Mouse (Mus musculus) embryonic facial prominence, embryonic 13.5 days (tissue): ENCODE data around the gene Ccl6. TPM values are rescaled to one million over a fixed set of nuclear protein-coding genes. Genes with fewer than 3 reads are reported as not detected.

Experiments
- ATAC-seq: fragments of 200-750 bp; cut with Nextera tagmentation; 2 replicates; pipeline ENCODE4 v1.8.0; 2017; ENCODE audit warnings: low read depth; ENCODE audit not compliant: insufficient number of reproducible peaks, insufficient read depth, low FRiP score, low TSS enrichment
- H3K27ac ChIP-seq: fragments of 300-500 bp; sonication (generic); 2 replicates; pipeline ENCODE4 v1.5.1; 2015; ENCODE audit warnings: moderate library complexity, mild to moderate bottlenecking, inconsistent platforms
- H3K27me3 ChIP-seq: fragments of 300-500 bp; sonication (generic); 2 replicates; pipeline ENCODE4 v1.6.1; 2015; ENCODE audit warnings: mild to moderate bottlenecking, inconsistent platforms
- H3K36me3 ChIP-seq: fragments of 300-500 bp; sonication (generic); 2 replicates; pipeline ENCODE4 v1.6.1; 2015; ENCODE audit warnings: mild to moderate bottlenecking, inconsistent platforms
- H3K4me1 ChIP-seq: fragments of 300-500 bp; sonication (generic); 2 replicates; pipeline ENCODE4 v1.6.1; 2015; ENCODE audit warnings: inconsistent platforms
- H3K4me2 ChIP-seq: fragments of 300-500 bp; sonication (generic); 2 replicates; pipeline ENCODE4 v1.6.1; 2015; ENCODE audit warnings: moderate library complexity, mild to moderate bottlenecking, inconsistent platforms
- H3K4me3 ChIP-seq: fragments of 300-500 bp; sonication (generic); 2 replicates; pipeline ENCODE4 v1.5.1; 2015; ENCODE audit warnings: mild to moderate bottlenecking, inconsistent platforms
- H3K9ac ChIP-seq: fragments of 300-500 bp; sonication (generic); 2 replicates; pipeline ENCODE4 v1.6.1; 2015; ENCODE audit warnings: mild to moderate bottlenecking, inconsistent platforms
- H3K9me3 ChIP-seq: fragments of 300-500 bp; sonication (generic); 2 replicates; pipeline ENCODE4 v1.6.1; 2016; ENCODE audit warnings: inconsistent platforms
- WGBS: fragments of 180-500 bp; shearing (Covaris S2); methylation state at CpG from one replicate; pipeline ENCODE4 v1.1.7; 2015; ENCODE audit warnings: mixed read lengths; 5-methylcytosine and 5-hydroxymethylcytosine counted together
- polyA plus RNA-seq: library from polyadenylated mRNA; unstranded; fragments of >200 nt; fragmentation: Nextera tagmentation; extraction: Ambion mirVana; gene quantifications from 2 replicates; pipeline ENCODE4 v1.2.1, GENCODE M21; 2015

Ccl6 gene
- polyA plus RNA-seq, 1 experiment from 2014 or later = 0.35 TPM

DNA sequence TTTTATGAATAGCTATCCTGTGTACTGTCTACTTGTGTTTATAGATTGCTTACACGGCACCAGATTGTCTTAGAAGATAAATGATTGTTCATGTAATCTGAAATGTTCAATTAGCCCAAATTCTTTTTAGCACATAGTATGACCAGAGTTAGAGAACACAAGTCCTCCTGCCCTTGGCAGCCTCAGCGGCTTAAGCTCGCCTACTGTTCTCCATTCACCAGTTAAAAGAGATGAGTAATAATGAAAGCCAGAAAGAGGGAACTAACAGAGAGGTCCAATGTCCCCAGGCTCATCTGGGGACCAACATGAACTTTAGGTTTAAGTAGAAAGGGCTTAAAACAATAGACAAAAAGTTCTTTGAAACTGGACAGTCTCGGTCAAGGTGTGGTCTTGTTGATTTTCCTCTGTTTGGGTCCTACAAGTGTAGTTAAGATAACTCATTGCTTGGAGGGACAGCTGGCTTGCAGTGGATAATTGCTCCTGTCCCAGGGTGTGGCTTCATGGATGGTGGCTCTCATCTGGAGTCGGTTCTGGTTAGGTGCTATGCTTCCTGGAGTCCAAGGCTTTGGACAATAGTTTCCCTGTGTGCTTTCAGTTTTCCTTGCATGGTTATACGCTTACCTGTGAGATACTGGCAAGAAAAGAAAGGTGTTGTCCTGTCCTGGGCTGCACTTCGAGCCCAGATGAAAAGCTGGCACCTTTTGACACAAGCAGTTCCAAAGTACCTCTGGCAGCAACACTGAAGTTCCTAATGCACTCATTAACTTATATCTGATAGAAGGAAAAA lies 3.0 kb upstream of the Ccl6 start:
- no peak overlapping the region for H3K9ac ChIP-seq
- no peaks in the 10 kb centered on the region for H3K27me3 ChIP-seq
- H3K4me3 ChIP-seq = no peak overlapping the region
- H3K27ac ChIP-seq = no peak overlapping the region
- H3K9me3 ChIP-seq = no peaks in the 10 kb centered on the region
- H3K36me3 ChIP-seq = no peaks in the 10 kb centered on the region
- 73% methylated on average over 7 of the region's 7 CpGs for WGBS
- no peak for ATAC-seq
- H3K4me1 ChIP-seq = no peaks in the 10 kb centered on the region
- no peak overlapping the region for H3K4me2 ChIP-seq

DNA sequence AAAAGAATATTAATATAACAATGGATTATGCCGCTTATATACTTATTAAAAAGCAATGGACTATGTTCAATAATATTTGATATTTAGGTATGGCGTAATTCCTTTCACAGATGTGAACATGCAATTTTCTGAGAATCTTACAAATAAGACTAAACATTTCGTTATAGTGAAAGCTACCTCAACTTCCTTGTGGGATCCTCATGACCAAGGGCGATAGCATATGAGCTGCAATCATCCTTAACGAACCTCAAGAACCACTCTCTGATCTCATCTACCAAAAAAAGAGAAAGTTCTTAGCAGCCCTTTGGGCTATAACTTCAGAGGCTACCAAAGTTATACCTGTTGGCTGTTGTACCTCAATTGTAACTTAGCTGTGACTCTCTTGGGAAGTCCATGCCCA lies 566 bp upstream of the Ccl6 start:
- no peak overlapping the region for H3K4me3 ChIP-seq
- H3K36me3 ChIP-seq = no peaks in the 10 kb centered on the region
- no peaks in the 10 kb centered on the region for H3K4me1 ChIP-seq
- H3K9ac ChIP-seq = no peak overlapping the region
- whole genome bisulfite sequencing = 89% methylated on average over 5 of the region's 5 CpGs
- no peak overlapping the region for H3K27ac ChIP-seq
- ATAC-seq = no peak
- no peaks in the 10 kb centered on the region for H3K9me3 ChIP-seq
- H3K27me3 ChIP-seq = no peaks in the 10 kb centered on the region
- H3K4me2 ChIP-seq = no peak overlapping the region

DNA sequence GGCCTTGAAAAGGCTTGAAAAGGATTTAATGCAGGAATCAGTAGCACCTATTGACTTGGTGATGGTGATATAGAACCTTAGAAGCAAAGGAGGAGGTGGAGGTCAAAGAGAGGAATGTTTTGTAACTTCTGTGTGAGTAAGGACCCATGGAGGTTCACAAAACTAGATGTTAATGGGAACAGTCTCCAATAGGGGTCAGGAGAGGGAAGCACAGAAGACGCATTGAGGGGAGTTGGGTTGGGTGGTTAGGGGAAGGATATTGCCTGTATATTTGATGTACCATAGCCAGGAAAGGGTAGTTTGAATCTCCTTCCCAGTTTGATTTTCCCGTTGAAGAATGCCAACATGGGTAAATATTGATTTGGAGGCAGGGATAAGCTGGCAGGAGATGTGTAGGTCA lies 8.7 kb downstream of the Ccl6 start:
- Histone ChIP-seq H3K27ac (no peak overlapping the region), H3K9ac (no peak overlapping the region), H3K36me3 (no peaks in the 10 kb centered on the region), H3K27me3 (no peaks in the 10 kb centered on the region), H3K9me3 (no peaks in the 10 kb centered on the region), H3K4me2 (no peak overlapping the region), H3K4me3 (no peak overlapping the region), H3K4me1 (no peaks in the 10 kb centered on the region)
- no peak for ATAC-seq
- 79% methylated on average over 2 of the region's 2 CpGs for WGBS

DNA sequence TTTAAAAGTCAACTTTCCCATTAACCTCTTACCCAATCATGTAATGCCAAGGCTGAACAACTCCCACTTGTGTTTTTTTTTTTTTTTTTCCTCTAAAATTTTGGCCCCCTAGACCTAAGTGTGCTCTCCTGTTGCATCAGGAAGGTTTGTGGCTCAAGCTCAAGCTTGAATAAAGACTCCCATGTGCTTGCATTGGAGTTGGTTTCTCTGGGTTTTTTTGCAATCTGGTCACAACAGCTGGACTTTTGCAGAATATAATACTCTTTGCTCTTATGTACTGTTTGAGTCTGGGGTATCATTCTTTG lies 9.5 kb downstream of the Ccl6 start:
- ATAC-seq = no peak
- no peak overlapping the region for H3K27ac ChIP-seq
- H3K36me3 ChIP-seq = no peaks in the 10 kb centered on the region
- H3K4me1 ChIP-seq = no peaks in the 10 kb centered on the region
- no peaks in the 10 kb centered on the region for H3K27me3 ChIP-seq
- H3K4me3 ChIP-seq = no peak overlapping the region
- H3K9me3 ChIP-seq = no peaks in the 10 kb centered on the region
- no peak overlapping the region for H3K9ac ChIP-seq
- H3K4me2 ChIP-seq = no peak overlapping the region

DNA sequence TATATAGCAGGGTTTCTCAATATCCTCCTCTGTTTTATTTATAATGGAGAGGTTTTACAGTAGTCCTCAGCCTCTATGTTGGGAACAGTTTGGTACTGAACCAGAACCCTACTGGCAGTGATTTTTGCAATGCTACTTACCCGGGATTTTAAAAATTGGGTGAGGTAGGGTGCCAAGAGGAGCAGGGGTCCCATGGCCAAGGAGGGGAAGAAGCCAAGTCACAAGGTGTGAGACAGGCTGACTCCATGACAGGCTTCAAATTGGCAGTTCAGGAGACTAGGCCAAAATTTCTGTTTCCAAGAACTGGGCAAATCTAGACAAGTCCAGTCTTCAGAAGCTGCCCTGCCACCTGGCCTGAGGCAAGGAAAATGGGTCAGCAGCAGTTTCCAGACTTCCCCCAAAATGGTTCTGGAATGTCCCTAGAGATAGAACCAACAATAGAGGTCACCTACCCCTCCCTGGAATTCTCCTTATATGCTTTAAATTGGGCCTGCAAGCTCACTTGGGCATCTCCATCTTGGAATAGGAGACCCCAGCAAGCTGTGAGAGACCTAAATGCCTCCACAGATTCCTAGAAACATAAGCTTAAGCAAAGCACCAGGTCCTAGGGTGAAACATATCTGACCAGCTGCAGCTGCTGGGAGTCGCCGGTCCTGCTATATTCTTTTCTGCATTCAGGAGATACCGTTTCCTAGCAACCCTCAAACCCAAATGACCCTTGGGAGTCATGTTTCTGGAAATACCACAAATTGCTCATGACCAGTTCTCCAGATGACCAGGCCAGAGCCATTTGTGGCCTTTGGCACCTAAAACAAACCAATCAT lies 10.0 kb downstream of the Ccl6 start:
- Histone ChIP-seq H3K36me3 (no peaks in the 10 kb centered on the region), H3K9ac (no peak overlapping the region), H3K4me1 (no peaks in the 10 kb centered on the region), H3K4me2 (no peak overlapping the region), H3K4me3 (no peak overlapping the region), H3K27me3 (no peaks in the 10 kb centered on the region), H3K9me3 (no peaks in the 10 kb centered on the region), H3K27ac (no peak overlapping the region)
- 60% methylated on average over 4 of the region's 4 CpGs for WGBS
- no peak for ATAC-seq

DNA sequence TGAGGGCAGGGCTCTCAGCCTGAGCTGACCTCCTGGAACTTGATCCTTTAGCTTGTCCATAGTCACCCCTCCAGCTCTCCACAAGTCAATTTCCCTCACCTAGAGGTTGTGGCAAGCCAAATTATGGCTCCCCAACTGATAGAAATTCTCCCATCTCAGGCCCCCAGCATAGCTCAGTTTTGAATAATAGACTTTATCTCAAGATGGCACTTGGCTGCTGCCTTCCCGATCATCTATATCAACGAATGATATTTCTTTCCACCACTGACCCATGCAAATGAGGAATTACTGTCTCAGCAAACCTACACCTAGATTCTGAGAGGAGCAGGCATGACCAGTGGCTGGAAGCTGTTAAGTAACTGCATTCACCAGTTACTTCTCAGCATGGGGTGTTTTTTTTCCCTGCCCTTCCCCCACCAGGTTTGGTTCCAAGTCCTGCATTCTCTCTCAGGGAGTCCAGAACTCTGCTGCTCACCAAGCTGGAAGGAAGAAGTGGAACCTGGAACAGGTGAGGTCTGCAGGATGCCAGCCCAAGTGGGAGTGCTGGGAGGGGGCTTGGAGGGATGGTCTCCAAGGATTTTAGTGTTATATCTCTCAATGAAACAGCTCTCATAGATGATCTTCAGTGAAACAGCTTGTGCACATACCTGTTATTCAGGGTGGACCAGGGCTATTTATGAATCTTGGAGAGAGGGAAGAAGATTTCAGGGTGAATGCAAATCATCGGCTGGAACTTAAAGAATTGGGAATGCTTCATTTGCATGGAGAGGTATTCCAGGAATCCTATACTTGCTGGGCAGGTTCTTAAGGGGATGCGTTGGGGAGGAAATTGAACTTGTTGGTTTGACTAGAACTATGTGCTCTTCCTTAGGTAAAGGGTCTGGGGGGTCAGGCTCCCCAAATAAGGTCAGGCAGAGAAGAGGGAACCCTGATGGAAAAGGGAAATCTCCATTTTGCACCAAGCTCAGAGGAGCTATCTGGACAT lies 11.0 kb downstream of the Ccl6 start:
- Histone ChIP-seq H3K4me3 (no peak overlapping the region), H3K27me3 (no peaks in the 10 kb centered on the region), H3K36me3 (no peaks in the 10 kb centered on the region), H3K27ac (no peak overlapping the region), H3K9ac (no peak overlapping the region), H3K4me1 (no peaks in the 10 kb centered on the region), H3K9me3 (no peaks in the 10 kb centered on the region), H3K4me2 (no peak overlapping the region)
- 77% methylated on average over 4 of the region's 4 CpGs for WGBS
- no peak for ATAC-seq

DNA sequence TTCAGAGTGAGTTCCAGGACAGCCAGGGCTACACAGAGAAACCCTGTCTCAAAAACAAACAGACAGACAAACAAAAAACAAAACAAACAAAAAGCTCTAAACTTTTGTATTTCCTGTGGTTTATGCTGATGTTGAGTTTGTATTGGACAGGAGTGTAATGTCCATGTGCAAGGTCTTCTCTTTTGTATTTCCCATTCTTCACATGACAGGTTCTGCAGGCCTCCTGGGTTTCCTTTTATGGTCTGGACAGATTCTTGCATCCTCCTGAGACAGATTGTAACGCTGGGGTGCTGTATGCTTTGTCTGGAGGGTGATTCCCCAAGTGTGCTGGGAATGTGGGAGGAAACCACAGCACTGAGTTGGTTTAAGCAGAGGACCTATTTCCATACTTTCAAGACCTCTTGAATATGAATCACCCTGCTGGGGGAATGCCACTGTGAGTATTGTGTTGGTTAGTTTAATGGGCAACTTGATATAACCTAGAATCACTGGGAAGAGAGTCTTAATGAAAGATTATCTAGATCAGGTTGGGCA lies 12.1 kb downstream of the Ccl6 start:
- no peaks in the 10 kb centered on the region for H3K9me3 ChIP-seq
- no peak for ATAC-seq
- H3K4me3 ChIP-seq = no peak overlapping the region
- no peaks in the 10 kb centered on the region for H3K4me1 ChIP-seq
- no peak overlapping the region for H3K9ac ChIP-seq
- no peaks in the 10 kb centered on the region for H3K36me3 ChIP-seq
- WGBS = 65% methylated on average over 1 of the region's 1 CpGs
- H3K27me3 ChIP-seq = no peaks in the 10 kb centered on the region
- no peak overlapping the region for H3K27ac ChIP-seq
- H3K4me2 ChIP-seq = no peak overlapping the region

DNA sequence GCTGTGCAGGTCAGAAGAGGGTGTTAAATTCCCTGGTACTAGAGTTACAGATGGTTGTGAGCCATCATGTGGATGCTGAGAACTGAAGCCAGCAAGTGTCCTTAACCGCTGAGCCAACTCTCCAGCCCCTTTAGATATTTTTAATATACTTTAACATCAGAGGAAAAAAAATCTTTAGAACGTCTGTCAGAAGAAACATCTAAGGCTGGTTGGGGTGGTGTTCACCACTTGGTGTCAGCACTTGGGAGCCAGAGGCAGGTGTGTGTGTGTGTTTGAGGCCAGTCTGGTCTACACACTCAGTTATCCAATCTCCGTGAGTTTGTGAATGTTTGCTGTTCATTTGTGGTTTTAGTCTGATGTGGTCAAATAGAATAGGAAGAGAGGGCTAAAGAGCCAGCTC lies 13.9 kb downstream of the Ccl6 start:
- Histone ChIP-seq H3K4me2 (no peak overlapping the region), H3K4me3 (no peak overlapping the region), H3K27ac (no peak overlapping the region), H3K9me3 (no peaks in the 10 kb centered on the region), H3K4me1 (no peaks in the 10 kb centered on the region), H3K27me3 (no peaks in the 10 kb centered on the region), H3K9ac (no peak overlapping the region), H3K36me3 (no peaks in the 10 kb centered on the region)
- no peak for ATAC-seq
- WGBS = 76% methylated on average over 3 of the region's 3 CpGs

DNA sequence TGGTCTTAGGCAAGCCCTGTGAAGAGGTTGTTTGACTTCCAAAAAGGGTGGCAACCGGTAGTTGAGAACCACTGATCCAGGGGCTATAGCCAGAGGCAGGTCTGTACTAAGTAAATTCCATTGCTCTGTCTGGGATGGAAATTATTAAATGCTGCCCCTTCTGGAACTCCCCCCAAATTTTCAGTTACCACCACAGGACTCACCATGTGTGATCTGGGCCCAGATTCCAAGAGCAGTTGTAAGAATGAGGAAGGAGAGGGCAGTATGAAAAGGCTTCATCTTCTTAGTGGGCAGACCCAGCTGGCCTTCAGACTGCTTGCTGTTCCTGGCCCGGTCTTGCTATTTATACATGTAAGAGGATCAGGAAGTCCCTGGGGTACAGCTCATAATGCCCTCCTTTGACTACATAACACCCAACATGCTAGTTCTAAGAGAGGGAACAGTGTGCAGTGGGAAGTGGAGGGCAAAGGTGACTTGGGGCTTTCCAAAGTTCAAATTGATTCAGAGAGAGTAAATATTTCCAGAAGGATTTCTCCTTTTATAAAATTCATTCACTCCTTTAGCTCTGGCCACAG lies 14.6 kb downstream of the Ccl6 start, which contains the start of gene Ccl9:
TSS of gene Ccl9 (minus strand) at position 451 of the 575 bp plus-strand sequence.
- WGBS = 39% methylated on average over 2 of the region's 2 CpGs
- no peak within 1 kb of the TSS for H3K9ac ChIP-seq
- no peak within 1 kb of the TSS for H3K4me3 ChIP-seq

DNA sequence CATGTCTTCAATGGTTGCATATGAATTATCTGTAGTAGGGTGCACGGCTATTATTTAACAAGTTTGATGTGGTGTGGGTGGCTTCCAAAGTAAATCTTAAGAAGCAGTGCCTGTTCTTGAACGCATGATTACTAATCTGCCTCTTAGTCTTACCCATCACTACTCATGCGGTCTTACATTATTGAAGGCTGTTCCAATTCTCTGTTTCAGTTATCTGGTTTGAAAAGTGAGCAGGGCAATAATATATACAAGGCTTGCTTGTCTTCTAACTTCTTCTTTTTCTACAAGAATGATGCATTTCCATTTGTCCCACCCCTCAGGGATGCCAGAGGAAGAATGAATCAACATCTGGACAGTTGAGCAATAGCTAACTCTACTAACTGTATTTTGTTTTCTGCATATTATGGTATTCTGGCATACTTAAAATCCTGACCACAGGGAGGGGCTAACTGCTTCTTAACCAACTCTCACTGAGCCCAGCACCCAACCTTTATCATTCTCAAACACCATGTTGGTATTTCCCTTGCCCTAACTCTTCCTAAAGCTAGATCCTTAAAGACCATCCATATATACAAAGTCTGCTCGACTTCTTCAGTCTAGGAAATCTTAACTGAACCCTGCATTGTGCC lies 15.8 kb downstream of the Ccl6 start:
- WGBS = 88% methylated on average over 4 of the region's 4 CpGs
- ATAC-seq = no peak
- H3K36me3 ChIP-seq = no peaks in the 10 kb centered on the region
- H3K4me2 ChIP-seq = no peak overlapping the region
- no peak overlapping the region for H3K4me3 ChIP-seq
- no peak overlapping the region for H3K27ac ChIP-seq
- H3K9me3 ChIP-seq = no peaks in the 10 kb centered on the region
- H3K4me1 ChIP-seq = no peaks in the 10 kb centered on the region
- H3K27me3 ChIP-seq = no peaks in the 10 kb centered on the region
- no peak overlapping the region for H3K9ac ChIP-seq

More for the DNA sequence above, 14.6 kb downstream of the Ccl6 start, which contains the start of gene Ccl9:
- ATAC-seq = no peak
- Histone ChIP-seq H3K4me1 (no peaks in the 10 kb centered on the region), H3K27me3 (no peaks in the 10 kb centered on the region), H3K9me3 (no peaks in the 10 kb centered on the region), H3K36me3 (no peaks in the 10 kb centered on the region), H3K4me2 (no peak within 1 kb of the TSS), H3K27ac (no peak within 1 kb of the TSS)

DNA sequence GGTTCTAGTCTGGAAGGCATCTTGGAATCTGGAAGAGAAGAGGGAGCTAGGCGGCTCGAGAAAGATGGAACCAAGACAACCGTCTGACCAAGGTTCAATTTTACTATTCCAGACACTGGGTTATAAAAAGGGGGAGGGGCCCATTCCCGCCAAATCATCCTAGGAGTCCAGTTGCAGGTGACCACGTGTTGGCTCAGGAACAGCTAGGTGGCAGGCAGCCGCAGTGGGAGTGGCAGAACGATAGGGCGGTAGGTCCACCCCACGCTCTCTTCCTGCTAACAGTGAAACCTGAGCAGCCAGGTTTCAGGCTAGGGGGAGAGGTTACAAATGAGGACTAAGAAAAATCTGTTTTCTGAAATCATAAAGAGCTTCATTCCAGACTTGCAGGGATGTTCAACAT lies 20.1 kb downstream of the Ccl6 start:
- WGBS = 64% methylated on average over 9 of the region's 9 CpGs
- no peaks in the 10 kb centered on the region for H3K9me3 ChIP-seq
- H3K4me2 ChIP-seq = no peak overlapping the region
- no peaks in the 10 kb centered on the region for H3K36me3 ChIP-seq
- no peak for ATAC-seq
- H3K27ac ChIP-seq = no peak overlapping the region
- no peak overlapping the region for H3K4me3 ChIP-seq
- no peaks in the 10 kb centered on the region for H3K4me1 ChIP-seq
- H3K9ac ChIP-seq = no peak overlapping the region
- no peaks in the 10 kb centered on the region for H3K27me3 ChIP-seq
